Mouse (Mus musculus) heart, embryonic 14.5 days (tissue): ENCODE data around the gene Gm28308. TPM values are rescaled to one million over a fixed set of nuclear protein-coding genes. Genes with fewer than 3 reads are reported as not detected.
A peak's percentile ranks its signal among the peaks of the same experiment; 100 is the strongest.

Experiments
- ATAC-seq: fragments of 200-750 bp; cut with Nextera tagmentation; 2 replicates; pipeline ENCODE4 v1.8.0; 2017; ENCODE audit warnings: low read depth, moderate TSS enrichment; ENCODE audit not compliant: insufficient number of reproducible peaks, insufficient read depth, low FRiP score
- H3K27ac ChIP-seq, 2 experiments: fragments of 200-500 bp in 1 of 2; fragments of 300-500 bp in 1 of 2; sonication (generic) in 1 of 2; replicated peaks in 1 of 2; 2 replicates each; pipeline ENCODE4 v1.5.1; 2012 to 2014; ENCODE audit warnings: low read depth in 2 of 2, low read length in 2 of 2, control low read depth in 1 of 2, mild to moderate bottlenecking in 1 of 2, mixed read lengths in 1 of 2; ENCODE audit not compliant: control insufficient read depth in 1 of 2, insufficient read depth in 1 of 2
- H3K27me3 ChIP-seq: fragments of 300-500 bp; sonication (generic); 2 replicates; pipeline ENCODE4 v1.6.1; 2014; ENCODE audit warnings: mild to moderate bottlenecking, low read length, control low read depth; ENCODE audit not compliant: control insufficient read depth, insufficient read depth
- H3K36me3 ChIP-seq: fragments of 300-500 bp; sonication (generic); 2 replicates; pipeline ENCODE4 v1.6.1; 2014; ENCODE audit warnings: mild to moderate bottlenecking, control low read depth, low read length, mixed read lengths; ENCODE audit not compliant: control insufficient read depth, insufficient read depth
- H3K4me1 ChIP-seq, 2 experiments: fragments of 200-500 bp in 1 of 2; fragments of 300-500 bp in 1 of 2; sonication (generic) in 1 of 2; 2 replicates each; pipeline ENCODE4 v1.6.1; 2012 to 2014; ENCODE audit warnings: low read length in 2 of 2, control low read depth in 1 of 2, mixed read lengths in 1 of 2; ENCODE audit not compliant: control insufficient read depth in 2 of 2, insufficient read depth in 2 of 2
- H3K4me2 ChIP-seq: fragments of 300-500 bp; sonication (generic); 2 replicates; pipeline ENCODE4 v1.6.1; 2014; ENCODE audit warnings: mild to moderate bottlenecking, low read length
- H3K4me3 ChIP-seq, 2 experiments: fragments of 200-500 bp in 1 of 2; fragments of 300-500 bp in 1 of 2; sonication (generic) in 1 of 2; 2 replicates each; pipeline ENCODE4 v1.5.1; 2012 to 2014; ENCODE audit warnings: low read length in 2 of 2, mild to moderate bottlenecking in 2 of 2, control low read depth in 1 of 2, low read depth in 1 of 2, moderate library complexity in 1 of 2; ENCODE audit not compliant: control insufficient read depth in 1 of 2, insufficient read depth in 1 of 2
- H3K9ac ChIP-seq: fragments of 300-500 bp; sonication (generic); 2 replicates; pipeline ENCODE4 v1.6.1; 2014; ENCODE audit warnings: mild to moderate bottlenecking, low read length
- H3K9me3 ChIP-seq: fragments of 300-500 bp; sonication (generic); 2 replicates; pipeline ENCODE4 v1.6.1; 2016; ENCODE audit warnings: low read length, control low read depth; ENCODE audit not compliant: control insufficient read depth
- WGBS: fragments of 180-500 bp; shearing (Covaris S2); extraction: QIAGEN DNeasy Blood & Tissue Kit; methylation state at CpG from one replicate; pipeline ENCODE4 v1.1.7; 2014; 5-methylcytosine and 5-hydroxymethylcytosine counted together
- polyA plus RNA-seq: library from polyadenylated mRNA; unstranded; fragments of >200 nt; fragmentation: Nextera tagmentation; extraction: Ambion mirVana; gene quantifications from 2 replicates; pipeline ENCODE4 v1.2.1, GENCODE M21; 2014

Gm28308 gene
- polyA plus RNA-seq, 1 experiment from 2014 or later, result not detected

GRCm38 (mm10) chr6:52160511-52161335 is 52.4 kb downstream of the Gm28308 start:
- peaks cover 100% of the 10 kb centered on the region for H3K27me3 ChIP-seq
- H3K4me2 ChIP-seq, result peak overlapping the region; percentile 44
- ATAC-seq, result no peak
- peaks cover 4 to 15% of the 10 kb centered on the region in 2 experiments; a peak in 3 of 4 replicates for H3K4me1 ChIP-seq
- WGBS, result 11% methylated on average over 30 of the region's 30 CpGs
- H3K9me3 ChIP-seq, result no peaks in the 10 kb centered on the region
- H3K9ac ChIP-seq, result peak overlapping the region; percentile 52; the same call in 1 of the 2 replicates
- H3K27ac ChIP-seq, result 0 out of 4 replicates have a peak overlapping the region, but pooled peaks of 1 of the 2 experiments have one; percentile 28
- H3K4me3 ChIP-seq, result peak overlapping the region; percentile 12 to 67; a peak in 3 of 4 replicates
- no peaks in the 10 kb centered on the region for H3K36me3 ChIP-seq

GRCm38 (mm10) chr6:52159979-52160378 is 53.2 kb downstream of the Gm28308 start:
- Histone ChIP-seq H3K9me3 (no peaks in the 10 kb centered on the region), H3K9ac (0 out of 2 replicates have a peak overlapping the region, but pooled peaks have one; percentile 52), H3K4me3 (peak overlapping the region; percentile 10 to 67; a peak in 3 of 4 replicates), H3K36me3 (no peaks in the 10 kb centered on the region), H3K27ac (no peak overlapping the region), H3K4me2 (peak overlapping the region; percentile 99), H3K27me3 (peaks cover 100% of the 10 kb centered on the region), H3K4me1 (peaks cover 4 to 15% of the 10 kb centered on the region in 2 experiments; a peak in 3 of 4 replicates)
- 8% methylated on average over 8 of the region's 9 CpGs for WGBS
- ATAC-seq, result no peak

GRCm38 (mm10) chr6:52159164-52159761 is 53.9 kb downstream of the Gm28308 start:
- H3K4me2 ChIP-seq, result peak overlapping the region; percentile 99
- peaks cover 100% of the 10 kb centered on the region for H3K27me3 ChIP-seq
- no peaks in the 10 kb centered on the region for H3K9me3 ChIP-seq
- 7% methylated on average over 12 of the region's 12 CpGs for WGBS
- H3K4me1 ChIP-seq, result peaks cover 4 to 15% of the 10 kb centered on the region in 2 experiments; a peak in 3 of 4 replicates
- H3K4me3 ChIP-seq, result peak overlapping the region; percentile 63 to 67
- H3K27ac ChIP-seq, result peak overlapping the region; percentile 55 to 67
- peak; percentile 27; the same call in 1 of the 2 replicates for ATAC-seq
- peak overlapping the region; percentile 67 for H3K9ac ChIP-seq
- H3K36me3 ChIP-seq, result no peaks in the 10 kb centered on the region

DNA sequence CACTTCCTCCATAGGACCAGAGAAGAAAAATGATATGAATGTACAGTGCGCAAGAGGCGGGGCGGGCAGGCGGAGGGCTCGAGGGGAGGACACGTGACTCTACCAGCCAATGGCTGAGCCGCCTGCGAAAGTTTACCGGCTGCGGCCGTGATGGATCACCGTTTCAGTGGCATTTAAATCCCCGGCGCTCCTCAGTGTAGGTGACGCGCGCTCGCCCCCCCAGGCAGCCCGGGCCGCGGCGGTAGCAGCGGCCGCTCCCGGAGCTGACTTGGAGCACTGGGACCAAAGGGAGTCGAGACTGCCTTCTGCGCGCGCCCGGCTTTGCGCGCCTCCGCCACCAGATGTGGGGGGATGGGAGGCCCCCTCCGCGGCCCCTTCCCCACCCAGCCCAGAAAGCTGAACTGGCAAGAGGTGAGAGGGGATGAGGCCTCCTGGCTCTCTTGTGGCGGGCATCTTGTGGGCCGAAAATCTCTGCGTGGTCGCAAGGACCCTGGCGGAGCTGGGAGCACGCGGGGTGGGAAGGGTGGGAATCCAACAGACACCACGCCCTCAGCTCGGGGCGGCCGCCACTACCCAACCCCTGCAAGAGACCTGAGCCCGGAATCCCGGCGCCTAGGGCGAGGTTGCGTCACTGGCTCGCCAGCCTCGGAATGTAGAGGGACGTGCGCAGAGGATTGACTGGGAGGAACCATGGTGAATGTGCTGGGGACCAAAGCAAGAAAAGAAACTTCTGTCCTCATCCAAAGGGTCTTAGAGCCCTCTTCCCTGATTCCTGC is 54.7 kb downstream of the Gm28308 start, which contains the start of gene Hoxa1:
Gene Hoxa1, minus strand, starts transcription at position 42 of the 776 bp plus-strand sequence.
- WGBS, result 1% methylated on average over 52 of the region's 55 CpGs
- Histone ChIP-seq H3K36me3 (no peaks in the 10 kb centered on the region), H3K9me3 (no peaks in the 10 kb centered on the region), H3K27me3 (peaks cover 100% of the 10 kb centered on the region), H3K4me3 (peak within 1 kb of the TSS; percentile 63 to 67), H3K4me2 (peak within 1 kb of the TSS; percentile 99), H3K4me1 (peaks cover 3 to 15% of the 10 kb centered on the region in 2 experiments; a peak in 3 of 4 replicates), H3K9ac (peak within 1 kb of the TSS; percentile 67), H3K27ac (peak within 1 kb of the TSS; percentile 55 to 67)
- peak; percentile 67 for ATAC-seq

DNA sequence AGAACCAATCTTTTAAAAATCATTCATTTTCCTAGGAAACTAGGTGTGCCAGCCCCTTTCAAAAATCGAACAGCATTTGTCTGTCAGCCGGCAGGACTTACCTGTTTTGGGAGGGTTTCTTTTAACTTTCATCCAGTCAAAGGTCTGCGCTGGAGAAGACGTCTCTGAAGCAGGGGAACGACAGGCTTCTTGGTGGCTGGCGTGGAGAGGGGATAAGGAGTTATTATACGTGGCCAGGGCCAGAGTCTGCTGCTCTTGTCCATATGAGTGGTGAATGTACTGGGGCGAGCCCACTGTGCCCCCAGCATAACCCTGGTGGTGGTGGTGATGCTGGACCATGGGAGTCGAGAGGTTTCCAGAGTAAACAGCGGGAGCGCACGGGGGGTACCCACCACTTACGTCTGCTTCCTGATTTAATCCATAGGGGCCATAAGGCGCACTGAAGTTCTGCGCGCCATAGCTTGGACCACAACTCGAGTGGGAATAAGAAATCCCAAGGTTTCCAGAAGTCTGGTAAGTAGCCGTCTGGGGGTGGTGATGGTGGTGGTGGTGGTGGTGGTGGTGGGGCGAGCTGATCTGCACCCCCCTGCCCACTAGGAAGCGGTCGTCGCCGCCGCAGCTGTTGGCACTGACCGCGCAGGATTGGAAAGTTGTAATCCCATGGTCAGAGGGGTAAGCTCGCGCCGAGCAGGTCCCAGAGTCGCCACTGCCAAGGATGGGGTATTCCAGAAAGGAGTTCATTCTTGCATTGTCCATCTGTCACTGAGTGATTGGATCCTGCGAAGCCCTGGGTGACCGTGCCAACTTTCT is 55.5 kb downstream of the Gm28308 start:
- Histone ChIP-seq H3K27me3 (peaks cover 100% of the 10 kb centered on the region), H3K4me1 (peaks cover 0 to 15% of the 10 kb centered on the region in 2 experiments; a peak in 3 of 4 replicates), H3K27ac (no peak overlapping the region), H3K9me3 (no peaks in the 10 kb centered on the region), H3K4me3 (peak overlapping the region; percentile 63 to 67), H3K36me3 (no peaks in the 10 kb centered on the region), H3K4me2 (peak overlapping the region; percentile 99), H3K9ac (peak overlapping the region; percentile 9; the same call in 1 of the 2 replicates)
- no peak for ATAC-seq
- WGBS, result under 1% methylated on average over 32 of the region's 32 CpGs

DNA sequence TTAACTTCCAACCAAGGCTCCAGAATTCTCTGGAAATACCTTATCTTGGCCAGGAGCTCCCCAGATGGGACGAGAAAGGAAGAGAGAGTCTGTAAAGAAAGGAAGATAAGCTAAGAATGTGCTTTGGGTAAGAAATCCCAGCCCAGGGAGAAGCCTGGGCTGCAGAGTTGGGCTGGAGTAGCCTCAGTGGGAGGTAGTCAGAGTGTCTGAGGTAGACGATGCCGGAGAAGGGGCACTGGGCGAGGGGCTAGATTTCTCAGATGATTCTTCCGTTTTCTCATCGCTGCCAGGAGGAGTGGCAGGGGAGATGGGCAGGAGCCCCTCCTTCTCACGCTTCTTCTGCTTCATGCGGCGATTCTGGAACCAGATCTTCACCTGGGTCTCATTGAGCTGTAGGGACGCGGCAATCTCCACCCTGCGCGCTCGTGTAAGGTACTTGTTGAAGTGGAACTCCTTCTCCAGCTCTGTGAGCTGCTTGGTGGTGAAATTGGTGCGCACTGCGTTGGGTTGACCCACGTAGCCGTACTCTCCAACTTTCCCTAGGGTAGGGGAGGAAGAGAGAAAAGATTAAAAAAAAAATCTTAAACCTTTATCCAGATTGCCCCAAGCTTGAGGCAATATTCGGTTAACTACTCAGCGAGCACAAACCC is 56.5 kb downstream of the Gm28308 start:
- no peak for ATAC-seq
- Histone ChIP-seq H3K4me2 (peak overlapping the region; percentile 99; the same call in 1 of the 2 replicates), H3K27me3 (peaks cover 100% of the 10 kb centered on the region), H3K9me3 (no peaks in the 10 kb centered on the region), H3K4me3 (peak overlapping the region; percentile 63 to 67; a peak in 2 of 4 replicates), H3K27ac (no peak overlapping the region), H3K9ac (no peak overlapping the region), H3K36me3 (no peaks in the 10 kb centered on the region), H3K4me1 (peaks cover 0 to 15% of the 10 kb centered on the region in 2 experiments; a peak in 3 of 4 replicates)
- 3% methylated on average over 20 of the region's 20 CpGs for WGBS
